Mouse (Mus musculus): ENCODE data around the gene Tusc2. TPM values are rescaled to one million over a fixed set of nuclear protein-coding genes. Genes with fewer than 3 reads are reported as not detected.
"Not testable (repeated sequence)": the region's sequence is repeated elsewhere in the genome, so short reads cannot be mapped to it uniquely, and the experiment has no call there.

Gene Tusc2
- polyA plus RNA-seq, 1 experiment from 2014 or later, result 43.6 TPM

GRCm38 (mm10) chr9:107554319-107554825 lies 8.7 kb upstream of the Tusc2 start:
- Histone ChIP-seq H3K9me3 (replicated peaks) (no peaks in the 10 kb centered on the region), H3K4me1 (peaks cover 68% of the 10 kb centered on the region), H3K27me3 (no peaks in the 10 kb centered on the region), H3K27ac (replicated peaks) (peak overlapping the region; percentile 97), H3K4me3 (replicated peaks) (peak overlapping the region; percentile 83), H3K9ac (peak overlapping the region; percentile 71), H3K36me3 (peaks cover 26% of the 10 kb centered on the region), H3K4me2 (replicated peaks) (peak overlapping the region; percentile 92)
- peak; percentile 92 for ATAC-seq (ENCODE audit: insufficient number of reproducible peaks, low FRiP score, low TSS enrichment, low read depth)
- under 1% methylated on average over 53 of the region's 53 CpGs for WGBS

DNA sequence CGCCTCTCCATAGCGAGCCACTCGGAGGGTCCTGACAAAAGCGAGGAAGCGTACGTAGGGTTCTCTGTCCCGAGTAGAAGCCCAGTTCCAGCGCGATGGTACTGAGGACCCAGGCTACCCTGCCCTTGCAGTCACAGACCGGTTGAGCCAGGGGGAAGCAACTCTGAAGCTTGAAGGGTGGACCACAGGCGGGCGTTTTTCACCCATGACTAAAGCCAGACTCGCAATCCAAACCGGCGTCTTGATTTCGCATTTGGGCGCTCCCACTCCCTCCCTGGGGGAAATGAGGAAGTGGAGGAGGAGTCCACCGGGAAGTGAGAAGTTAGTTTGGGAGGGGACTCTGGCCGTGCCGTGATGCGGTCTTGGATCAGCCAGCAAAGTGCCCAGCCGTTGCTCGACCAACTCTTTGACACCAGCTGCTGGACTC lies 8.0 kb upstream of the Tusc2 start:
- Histone ChIP-seq H3K4me1 (peaks cover 64% of the 10 kb centered on the region), H3K4me3 (replicated peaks) (peak overlapping the region; percentile 83)

DNA sequence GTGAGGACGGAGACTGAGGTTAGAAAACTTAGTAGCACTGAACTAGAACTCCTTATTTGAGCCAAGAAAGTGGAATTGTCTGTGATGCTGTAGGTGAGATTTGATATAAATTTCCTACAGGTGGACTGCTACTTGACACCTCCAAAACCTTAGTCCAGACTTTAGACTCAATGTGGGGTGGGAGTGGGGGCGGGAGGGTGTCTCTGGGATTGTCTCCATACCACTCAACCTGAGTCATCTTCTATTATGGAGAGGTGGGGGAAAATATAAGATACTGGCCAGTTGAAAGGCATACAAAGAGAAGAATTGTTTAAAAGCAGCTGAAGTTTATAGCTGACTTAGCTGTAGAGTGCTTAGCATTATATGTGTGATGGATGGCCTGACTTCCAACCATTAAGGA lies 7.4 kb upstream of the Tusc2 start:
- peaks cover 58% of the 10 kb centered on the region for H3K4me1 ChIP-seq
- peak overlapping the region; percentile 97 for H3K27ac ChIP-seq (replicated peaks)
- ATAC-seq (ENCODE audit: insufficient number of reproducible peaks, low FRiP score, low TSS enrichment, low read depth), result no peak
- peak overlapping the region; percentile 92 for H3K4me2 ChIP-seq (replicated peaks)
- 28% methylated on average over 2 of the region's 2 CpGs for WGBS
- H3K9ac ChIP-seq, result peak overlapping the region; percentile 71
- H3K4me3 ChIP-seq (replicated peaks), result peak overlapping the region; percentile 83
- peaks cover 38% of the 10 kb centered on the region for H3K36me3 ChIP-seq
- H3K9me3 ChIP-seq (replicated peaks), result no peaks in the 10 kb centered on the region
- H3K27me3 ChIP-seq, result no peaks in the 10 kb centered on the region

More for the DNA sequence above, 8.0 kb upstream of the Tusc2 start:
- Histone ChIP-seq H3K9me3 (replicated peaks) (no peaks in the 10 kb centered on the region), H3K4me2 (replicated peaks) (peak overlapping the region; percentile 92), H3K27ac (replicated peaks) (peak overlapping the region; percentile 97), H3K36me3 (peaks cover 32% of the 10 kb centered on the region), H3K9ac (peak overlapping the region; percentile 71), H3K27me3 (no peaks in the 10 kb centered on the region)
- under 1% methylated on average over 23 of the region's 23 CpGs for WGBS
- ATAC-seq (ENCODE audit: insufficient number of reproducible peaks, low FRiP score, low TSS enrichment, low read depth), result no peak; the same call in 1 of the 2 replicates

GRCm38 (mm10) chr9:107556346-107556745 lies 6.7 kb upstream of the Tusc2 start:
- H3K4me2 ChIP-seq (replicated peaks), result peak overlapping the region; percentile 92
- 0 out of 2 replicates have a peak overlapping the region, but pooled peaks have one; percentile 5 for H3K27ac ChIP-seq (replicated peaks)
- 0 out of 2 replicates have a peak overlapping the region, but pooled peaks have one; percentile 71 for H3K9ac ChIP-seq

GRCm38 (mm10) chr9:107565556-107565955 lies 2.5 kb downstream of the Tusc2 start:
- not testable (repeated sequence) for H3K9ac ChIP-seq; H3K27me3 ChIP-seq; ATAC-seq (ENCODE audit: insufficient number of reproducible peaks, low FRiP score, low TSS enrichment, low read depth); H3K9me3 ChIP-seq (replicated peaks); H3K4me2 ChIP-seq (replicated peaks); H3K4me3 ChIP-seq (replicated peaks)
- H3K27ac ChIP-seq (replicated peaks), result peak overlapping the region; percentile 31; the same call in 1 of the 2 replicates
- H3K36me3 ChIP-seq, result peaks cover 31% of the 10 kb centered on the region
- 35% methylated on average over 5 of the region's 5 CpGs for whole genome bisulfite sequencing
- H3K4me1 ChIP-seq, result peaks cover 51% of the 10 kb centered on the region

More at GRCm38 (mm10) chr9:107556346-107556745, 6.7 kb upstream of the Tusc2 start:
- H3K4me1 ChIP-seq, result peaks cover 51% of the 10 kb centered on the region
- no peak for ATAC-seq (ENCODE audit: insufficient number of reproducible peaks, low FRiP score, low TSS enrichment, low read depth)
- peak overlapping the region; percentile 83 for H3K4me3 ChIP-seq (replicated peaks)
- H3K27me3 ChIP-seq, result no peaks in the 10 kb centered on the region
- peaks cover 45% of the 10 kb centered on the region for H3K36me3 ChIP-seq
- 62% methylated on average over 3 of the region's 3 CpGs for WGBS
- H3K9me3 ChIP-seq (replicated peaks), result no peaks in the 10 kb centered on the region

GRCm38 (mm10) chr9:107566041-107566709 lies 3.1 kb downstream of the Tusc2 start:
- WGBS, result 55% methylated on average over 15 of the region's 15 CpGs
- H3K4me3 ChIP-seq (replicated peaks), result no peak overlapping the region
- ATAC-seq (ENCODE audit: insufficient number of reproducible peaks, low FRiP score, low TSS enrichment, low read depth), result no peak
- peaks cover 31% of the 10 kb centered on the region for H3K36me3 ChIP-seq
- no peak overlapping the region; the same call in 1 of the 2 replicates for H3K4me2 ChIP-seq (replicated peaks)
- no peak overlapping the region for H3K9ac ChIP-seq
- H3K9me3 ChIP-seq (replicated peaks), result no peaks in the 10 kb centered on the region
- no peaks in the 10 kb centered on the region for H3K27me3 ChIP-seq
- peaks cover 57% of the 10 kb centered on the region for H3K4me1 ChIP-seq
- H3K27ac ChIP-seq (replicated peaks), result peak overlapping the region; percentile 59; the same call in 1 of the 2 replicates

DNA sequence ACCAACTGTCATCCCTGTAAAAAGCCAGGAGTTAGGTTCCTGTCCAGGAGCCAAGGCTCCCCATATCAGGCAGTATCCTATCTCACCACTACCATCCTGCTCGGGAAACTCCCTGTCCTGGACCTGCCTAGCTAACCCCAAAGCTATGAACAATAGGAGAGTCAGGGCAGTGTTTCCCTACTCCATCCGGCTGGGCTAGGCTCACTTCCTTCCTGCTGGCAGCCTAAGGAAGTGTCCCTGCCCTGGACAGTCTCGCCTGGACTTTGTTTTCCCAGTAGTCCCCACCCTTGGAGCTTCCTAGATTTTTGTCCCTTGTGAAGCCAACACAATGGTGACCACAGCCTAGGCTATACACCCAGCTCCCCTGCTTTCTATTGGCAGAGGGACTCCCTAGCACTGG lies 3.8 kb downstream of the Tusc2 start:
- Histone ChIP-seq H3K4me3 (replicated peaks) (no peak overlapping the region), H3K4me2 (replicated peaks) (peak overlapping the region; percentile 61; the same call in 1 of the 2 replicates), H3K4me1 (peaks cover 64% of the 10 kb centered on the region), H3K27me3 (no peaks in the 10 kb centered on the region), H3K9ac (no peak overlapping the region), H3K36me3 (peaks cover 31% of the 10 kb centered on the region), H3K9me3 (replicated peaks) (no peaks in the 10 kb centered on the region), H3K27ac (replicated peaks) (0 out of 2 replicates have a peak overlapping the region, but pooled peaks have one; percentile 59)
- 65% methylated on average over 3 of the region's 3 CpGs for WGBS
- ATAC-seq (ENCODE audit: insufficient number of reproducible peaks, low FRiP score, low TSS enrichment, low read depth), result no peak

- 10% methylated on average over 18 of the region's 18 CpGs for WGBS
- no peak for ATAC-seq (ENCODE audit: insufficient number of reproducible peaks, low FRiP score, low TSS enrichment, low read depth)
- H3K4me2 ChIP-seq (replicated peaks), result peak within 1 kb of the TSS; percentile 61
- H3K27me3 ChIP-seq, result no peaks in the 10 kb centered on the region
- H3K36me3 ChIP-seq, result peaks cover 35% of the 10 kb centered on the region
- peak within 1 kb of the TSS; percentile 92 for H3K27ac ChIP-seq (replicated peaks)
- H3K9ac ChIP-seq, result peak within 1 kb of the TSS; percentile 70
- peak within 1 kb of the TSS; percentile 88 for H3K4me3 ChIP-seq (replicated peaks)
- H3K9me3 ChIP-seq (replicated peaks), result no peaks in the 10 kb centered on the region
- H3K4me1 ChIP-seq, result peaks cover 67% of the 10 kb centered on the region
These were observed 4.8 kb downstream of the Tusc2 start, which contains the start of gene Hyal2 for GRCm38 (mm10) chr9:107567702-107568319. Hyal2 (plus strand) TSS chr9:107567945.

DNA sequence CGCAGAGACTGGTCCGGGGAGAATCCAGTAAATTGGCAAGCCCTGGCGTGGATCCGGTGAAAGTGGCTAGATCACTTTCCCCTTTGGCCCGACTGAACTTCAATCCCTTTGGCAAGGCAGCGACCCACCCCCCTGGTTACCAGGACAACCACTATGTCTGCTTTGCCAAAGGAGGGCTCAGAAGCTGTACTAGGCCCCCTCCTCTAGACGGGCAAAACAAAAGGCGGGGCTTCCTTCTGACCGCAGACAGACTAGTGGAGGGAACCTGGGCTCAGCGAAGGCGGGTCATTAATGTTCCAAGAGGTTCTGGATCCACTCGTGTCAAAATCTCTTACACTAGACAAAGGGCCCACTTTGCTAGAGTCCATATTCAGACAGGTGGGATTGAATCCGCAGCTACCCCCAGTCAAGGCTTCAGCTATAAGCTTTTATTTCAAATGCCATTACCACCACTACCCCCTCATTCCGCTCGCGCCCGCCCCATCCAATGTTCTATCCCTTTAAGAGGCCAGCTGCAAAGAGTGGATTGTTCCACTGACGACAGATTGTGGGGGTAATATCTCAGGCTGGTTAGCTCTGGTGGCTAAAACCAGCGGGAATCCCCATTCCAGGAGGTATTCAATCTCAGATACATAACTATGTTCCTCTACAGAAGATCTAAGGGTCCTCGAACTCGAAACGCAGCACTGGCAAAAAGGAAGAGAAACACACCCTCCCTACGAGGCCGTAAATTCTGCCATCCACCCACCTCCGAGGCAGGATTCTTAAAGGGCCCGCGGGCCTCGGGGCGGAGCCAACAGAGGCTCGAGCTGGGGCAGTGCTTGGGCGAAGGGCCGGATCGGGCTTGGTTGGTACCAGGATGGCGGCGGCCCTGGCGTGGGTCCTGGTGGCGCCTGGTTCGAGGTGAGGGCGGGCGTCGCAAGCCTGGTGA lies 5.5 kb downstream of the Tusc2 start:
- WGBS, result under 1% methylated on average over 41 of the region's 41 CpGs
- Histone ChIP-seq H3K4me2 (replicated peaks) (peak overlapping the region; percentile 61), H3K27ac (replicated peaks) (peak overlapping the region; percentile 92), H3K4me3 (replicated peaks) (peak overlapping the region; percentile 88), H3K4me1 (peaks cover 60% of the 10 kb centered on the region), H3K9me3 (replicated peaks) (no peaks in the 10 kb centered on the region), H3K27me3 (no peaks in the 10 kb centered on the region), H3K36me3 (peaks cover 42% of the 10 kb centered on the region), H3K9ac (peak overlapping the region; percentile 70)
- peak; percentile 86 for ATAC-seq (ENCODE audit: insufficient number of reproducible peaks, low FRiP score, low TSS enrichment, low read depth)

DNA sequence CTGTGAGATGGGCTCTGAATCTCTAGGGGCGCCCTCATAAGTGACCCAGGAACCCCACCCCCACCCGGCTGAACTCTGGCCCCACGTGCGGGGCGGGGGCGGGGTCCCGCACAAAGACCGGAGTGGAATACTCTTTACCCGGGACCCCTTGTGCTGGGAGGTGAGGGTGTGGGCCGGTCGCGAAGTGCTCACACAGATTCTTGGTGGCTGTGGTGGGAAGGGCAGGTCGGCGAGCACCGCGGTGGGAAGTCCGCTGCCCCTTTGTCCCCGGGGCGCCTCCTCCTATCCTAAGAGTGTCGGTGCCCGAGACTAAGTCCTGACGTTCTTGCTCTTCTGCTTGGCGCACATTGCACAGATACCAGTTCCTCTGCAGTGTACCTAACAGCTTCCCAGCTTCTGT lies 6.2 kb downstream of the Tusc2 start:
- peaks cover 46% of the 10 kb centered on the region for H3K36me3 ChIP-seq
- H3K27me3 ChIP-seq, result no peaks in the 10 kb centered on the region
- peaks cover 54% of the 10 kb centered on the region for H3K4me1 ChIP-seq
- peak overlapping the region; percentile 88 for H3K4me3 ChIP-seq (replicated peaks)
- no peaks in the 10 kb centered on the region for H3K9me3 ChIP-seq (replicated peaks)
- peak overlapping the region; percentile 92 for H3K27ac ChIP-seq (replicated peaks)
- peak; percentile 3; the same call in 1 of the 2 replicates for ATAC-seq (ENCODE audit: insufficient number of reproducible peaks, low FRiP score, low TSS enrichment, low read depth)
- peak overlapping the region; percentile 61 for H3K4me2 ChIP-seq (replicated peaks)
- H3K9ac ChIP-seq, result peak overlapping the region; percentile 70
- under 1% methylated on average over 23 of the region's 23 CpGs for WGBS

Measured in embryonic facial prominence, embryonic 15.5 days (tissue).